Mouse (Mus musculus) right cerebral cortex, adult 2 months (tissue): ENCODE data around the gene Cpeb1.

Experiments used
- DNase-seq, 2 experiments: peaks; one replicate each; pipeline ENCODE4 v3.0.0; 2021 to 2022; ENCODE audit warnings: low spot score in 2 of 2

Cpeb1 gene

DNA sequence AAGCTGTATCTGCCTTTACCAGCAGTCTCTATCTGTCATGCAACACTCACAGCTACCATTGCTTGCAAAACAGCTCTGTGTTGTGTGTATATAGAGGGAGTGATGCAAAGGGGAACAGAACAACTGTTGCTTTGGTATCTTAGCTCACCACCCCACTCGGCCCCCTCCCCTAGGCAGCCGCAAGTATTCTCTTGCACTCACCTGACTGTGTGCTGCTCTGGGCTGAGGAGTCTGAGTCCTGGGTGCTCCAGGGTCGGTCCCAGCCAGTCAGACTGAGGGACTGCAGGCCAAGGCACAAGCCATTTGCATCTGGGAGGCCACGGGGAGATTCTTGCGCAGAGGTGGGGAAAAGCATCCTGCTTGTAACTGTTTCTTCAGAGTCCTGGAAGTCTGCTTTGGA lies 83.5 kb downstream of the Cpeb1 start:
- peak in 1 of 2 experiments; percentile 31 for DNase-seq

DNA sequence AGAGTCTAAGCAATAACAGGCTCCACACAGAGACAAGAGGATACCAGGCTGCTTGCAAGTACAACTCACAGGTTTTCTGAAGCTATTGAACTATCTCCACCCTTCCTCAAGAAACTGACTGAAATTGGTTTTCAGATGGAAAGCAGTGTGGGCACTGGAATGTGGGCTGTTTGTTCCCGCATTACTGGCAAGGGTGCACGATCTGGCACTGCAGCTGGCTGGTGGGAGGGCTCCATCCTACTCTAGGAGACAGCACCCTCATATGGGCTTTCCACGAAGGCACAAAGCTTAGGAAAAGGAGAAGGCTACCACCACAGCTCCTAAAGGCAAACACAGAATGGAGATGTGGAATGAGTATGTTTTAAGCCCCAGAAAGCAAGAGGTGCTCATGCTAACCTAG lies 85.5 kb downstream of the Cpeb1 start:
- peak; percentile 80 to 83 for DNase-seq

DNA sequence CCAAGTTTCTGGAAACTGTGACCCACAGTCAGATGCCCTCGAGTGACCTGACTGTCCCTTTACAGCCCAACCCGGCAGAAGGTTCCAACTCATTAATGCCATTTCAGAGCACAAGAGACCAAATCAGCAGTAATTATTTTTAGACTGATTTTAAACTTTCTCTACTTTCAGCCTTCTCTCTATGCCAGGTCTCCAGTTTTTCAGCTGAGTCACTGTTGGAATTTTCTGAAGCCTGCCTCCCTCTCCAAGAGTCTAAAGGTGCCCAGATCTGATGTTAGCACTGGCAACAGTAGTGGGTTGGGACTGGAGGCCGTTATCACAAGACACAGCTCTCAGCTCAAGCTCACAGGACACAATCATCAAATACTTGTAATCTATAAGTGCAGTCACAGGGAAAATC lies 87.3 kb downstream of the Cpeb1 start:
- DNase-seq, result no peak

DNA sequence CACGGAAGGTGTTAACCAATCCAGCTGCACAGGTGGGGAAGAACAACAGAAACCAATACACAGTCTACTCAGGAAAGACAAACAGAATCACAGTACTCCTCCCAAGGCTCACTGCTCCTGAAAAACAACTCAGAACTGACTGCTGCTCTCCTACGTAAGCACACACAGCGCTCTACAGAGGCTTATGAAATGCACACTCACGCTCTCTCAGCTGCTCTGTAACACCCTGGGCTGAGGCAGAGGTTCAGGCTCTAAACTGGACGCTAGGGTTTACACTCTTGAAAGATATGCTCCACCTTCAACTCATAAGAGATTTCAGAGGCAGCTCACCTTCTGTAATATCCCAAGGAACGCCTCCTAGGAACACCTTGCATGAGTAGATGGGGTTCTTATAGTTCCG lies 98.3 kb downstream of the Cpeb1 start:
- no peak for DNase-seq

DNA sequence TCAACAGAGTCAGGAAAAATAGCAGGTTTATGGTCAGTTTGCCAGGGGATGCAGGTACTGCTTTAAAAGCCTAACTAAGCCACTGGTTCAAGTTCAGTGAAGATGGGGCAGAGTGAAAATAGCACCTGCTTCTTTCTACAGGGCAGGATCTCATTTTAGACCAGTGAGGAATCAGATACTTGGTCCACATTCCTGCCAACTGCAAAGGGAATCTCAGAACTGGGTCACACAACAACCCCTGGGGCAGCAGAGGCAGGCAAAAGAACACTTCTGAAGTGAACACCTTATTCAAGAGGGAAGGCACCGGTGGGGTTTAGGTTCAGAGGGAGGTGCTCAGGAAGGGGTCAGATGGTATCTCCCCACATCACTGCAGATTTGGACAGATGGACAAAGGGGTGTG lies 98.9 kb downstream of the Cpeb1 start:
- DNase-seq, result no peak

DNA sequence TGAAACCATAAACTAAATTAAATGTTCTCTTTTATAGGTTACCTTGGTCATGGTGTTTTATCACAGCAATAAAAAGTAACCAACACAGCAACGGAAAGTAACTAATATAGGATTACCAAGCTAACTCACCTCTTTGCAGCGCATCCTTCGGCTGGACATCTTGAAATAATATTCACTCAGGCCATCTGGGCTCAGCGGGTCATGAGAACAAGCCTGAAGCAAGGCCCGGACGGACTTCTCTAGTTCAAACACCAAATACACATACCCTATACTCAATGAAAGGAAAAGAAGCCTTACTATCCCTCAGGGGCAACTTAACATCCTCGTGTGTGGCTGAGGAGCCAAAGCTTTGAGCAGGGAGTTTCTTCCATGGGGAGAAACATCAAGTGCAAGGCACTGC lies 99.5 kb downstream of the Cpeb1 start:
- DNase-seq, result no peak

DNA sequence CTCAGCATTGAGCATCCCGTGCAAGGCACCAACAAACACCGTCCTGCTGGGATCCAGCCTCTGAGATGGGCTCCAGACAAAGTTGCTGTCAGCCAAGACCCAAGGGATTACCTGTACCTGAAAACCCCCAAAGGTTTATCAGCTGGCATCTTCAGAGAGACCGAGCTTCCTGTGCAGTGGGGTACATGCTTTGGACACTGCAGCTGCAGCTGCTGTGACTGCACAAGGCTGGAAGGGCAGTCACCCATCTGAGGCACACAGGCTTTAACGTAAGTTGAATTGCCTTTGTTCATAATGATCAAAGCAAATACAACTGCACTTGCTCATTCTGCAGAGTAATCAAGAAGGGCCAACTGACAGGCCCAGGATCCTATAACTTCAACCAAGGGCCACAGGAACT lies 103.4 kb downstream of the Cpeb1 start:
- DNase-seq, result no peak

DNA sequence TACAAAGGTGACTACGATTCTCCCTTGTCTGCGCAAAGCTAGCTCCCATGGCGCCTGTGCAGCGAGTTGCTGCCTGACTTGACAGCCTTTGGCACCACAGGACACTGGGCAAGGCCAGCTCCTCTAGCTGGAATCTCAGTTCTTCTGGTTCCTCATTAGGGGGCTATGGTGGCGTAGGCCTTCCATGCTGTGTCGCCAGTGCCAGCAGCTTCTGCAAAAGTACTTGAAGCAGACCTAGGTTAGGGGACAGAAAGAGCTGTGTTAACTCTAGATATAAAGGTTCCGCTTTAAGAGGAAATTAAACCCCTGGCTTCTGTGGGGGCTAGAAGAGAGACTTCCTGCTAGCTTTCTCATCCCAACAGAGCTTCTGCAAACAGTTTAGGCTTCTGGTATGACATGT lies 107.1 kb downstream of the Cpeb1 start:
- DNase-seq, result no peak

DNA sequence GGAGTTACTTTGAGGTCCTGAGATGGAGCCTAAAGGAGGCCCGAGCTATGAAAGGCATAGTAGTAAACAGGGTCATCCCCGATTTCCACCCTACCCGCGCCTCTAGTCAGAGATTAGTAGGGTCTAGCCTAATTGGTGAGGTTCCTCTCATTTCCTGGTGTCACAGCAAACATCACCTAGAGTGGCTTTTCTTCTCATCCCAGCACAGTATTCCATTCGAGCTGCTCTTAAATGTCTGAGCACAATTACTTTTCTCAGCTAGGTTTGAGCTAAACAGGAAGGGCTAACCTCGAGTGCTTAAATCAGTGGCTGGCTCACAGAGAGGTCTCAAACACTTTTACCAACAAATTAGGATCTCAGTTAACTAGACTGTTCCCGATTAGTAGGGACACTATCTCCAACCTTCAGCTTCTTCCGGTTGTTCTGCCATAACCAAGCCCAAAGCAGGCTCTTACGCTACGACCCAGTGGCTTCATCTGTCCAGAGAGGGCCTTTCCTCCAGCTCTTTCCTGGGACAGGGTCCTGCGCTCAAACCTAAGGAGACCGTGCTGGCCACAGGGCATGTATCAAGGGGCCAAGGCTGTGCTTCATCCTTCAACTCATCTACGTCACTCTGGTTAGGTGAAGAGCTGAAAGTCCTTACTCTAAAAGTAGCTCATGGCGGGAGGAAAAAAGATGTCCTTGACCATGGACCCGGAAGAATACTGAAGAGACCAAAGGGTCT lies 109.7 kb downstream of the Cpeb1 start:
- no peak for DNase-seq

DNA sequence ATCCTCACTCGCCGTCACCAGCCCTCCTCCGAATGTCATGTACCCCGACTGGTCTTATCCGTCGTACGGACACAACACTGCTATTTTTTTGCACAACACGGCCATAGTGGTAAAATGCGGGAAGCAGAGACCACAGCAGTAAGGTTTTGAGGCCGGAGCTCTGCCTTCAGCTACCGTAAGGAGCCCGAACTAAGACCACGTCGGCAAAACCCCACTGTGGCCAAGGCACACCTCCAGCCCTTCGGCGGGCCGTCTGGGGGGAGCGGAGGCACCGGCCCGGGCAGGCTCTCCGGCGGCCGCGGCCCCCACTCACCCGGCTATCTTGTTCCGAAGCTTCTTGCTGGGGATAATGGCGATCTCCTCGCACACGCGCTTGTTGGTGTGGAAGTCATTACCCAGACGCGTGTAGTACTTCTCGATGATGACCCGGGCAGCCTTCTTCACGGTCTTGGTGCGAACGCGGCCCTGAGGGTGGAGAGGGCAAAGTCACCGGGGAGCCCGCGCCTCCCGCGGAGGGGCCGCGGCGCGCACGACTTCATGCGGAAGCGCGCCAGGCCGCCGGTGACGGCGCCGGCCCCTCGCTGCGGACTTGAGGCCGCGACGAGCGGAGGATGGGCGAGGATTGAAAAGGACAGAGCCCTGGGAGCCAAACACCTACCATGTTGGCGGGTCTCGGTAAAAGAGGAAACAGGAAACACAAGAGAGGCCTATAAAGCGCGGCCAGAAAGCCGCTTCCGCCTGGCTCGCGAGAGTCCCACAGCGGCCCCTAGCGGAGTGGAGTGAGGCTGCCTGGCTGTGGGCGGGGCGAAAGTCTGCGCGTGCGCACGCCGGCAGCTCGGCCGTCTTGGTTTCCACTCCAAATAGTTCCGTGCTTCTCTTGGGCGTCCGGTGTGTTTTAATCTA lies 110.5 kb downstream of the Cpeb1 start, which contains the start of gene Rps17:
Gene Rps17 (minus strand): TSS at position 711 of the 903 bp plus-strand sequence.
- DNase-seq, result peak; percentile 96 to 98

DNA sequence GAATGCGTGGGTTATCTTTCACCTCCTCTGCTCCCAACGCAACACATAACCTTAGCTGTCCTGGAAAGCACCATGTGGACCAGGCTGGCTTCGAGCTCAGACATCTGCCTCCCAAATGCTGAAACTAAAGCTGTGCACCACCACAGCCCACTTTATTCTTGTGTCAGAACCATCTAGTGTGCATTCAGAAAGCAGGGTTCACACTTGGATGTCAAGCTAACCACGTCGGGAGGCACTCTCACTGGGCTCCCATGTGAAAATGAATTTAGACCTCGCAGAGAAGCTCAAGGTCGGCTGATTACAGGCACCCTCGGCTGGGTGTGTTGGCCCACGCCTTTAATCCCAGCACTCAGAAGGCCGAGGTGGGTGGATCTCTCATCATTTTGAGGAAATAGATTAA lies 111.4 kb downstream of the Cpeb1 start:
- DNase-seq, result peak in 1 of 2 experiments; percentile 20

DNA sequence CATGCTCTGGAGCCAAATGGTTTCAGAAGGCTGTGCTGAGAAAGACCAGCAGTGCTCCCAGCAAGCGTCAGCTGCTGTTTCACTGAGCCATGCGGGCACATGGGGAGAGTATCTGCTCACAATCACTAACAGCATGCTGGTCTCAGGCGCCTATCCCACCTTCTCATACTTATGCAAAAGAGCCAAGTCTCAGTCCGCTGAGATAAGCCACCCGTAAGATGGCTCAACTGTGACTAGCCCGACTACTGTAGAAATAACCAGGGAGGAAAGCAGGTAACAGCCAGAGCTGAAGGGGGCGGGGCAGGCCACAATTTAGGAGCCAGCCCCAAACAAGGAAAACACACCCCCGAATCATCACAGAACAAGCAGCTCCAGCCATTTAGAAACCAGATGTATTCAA lies 111.9 kb downstream of the Cpeb1 start:
- no peak for DNase-seq

DNA sequence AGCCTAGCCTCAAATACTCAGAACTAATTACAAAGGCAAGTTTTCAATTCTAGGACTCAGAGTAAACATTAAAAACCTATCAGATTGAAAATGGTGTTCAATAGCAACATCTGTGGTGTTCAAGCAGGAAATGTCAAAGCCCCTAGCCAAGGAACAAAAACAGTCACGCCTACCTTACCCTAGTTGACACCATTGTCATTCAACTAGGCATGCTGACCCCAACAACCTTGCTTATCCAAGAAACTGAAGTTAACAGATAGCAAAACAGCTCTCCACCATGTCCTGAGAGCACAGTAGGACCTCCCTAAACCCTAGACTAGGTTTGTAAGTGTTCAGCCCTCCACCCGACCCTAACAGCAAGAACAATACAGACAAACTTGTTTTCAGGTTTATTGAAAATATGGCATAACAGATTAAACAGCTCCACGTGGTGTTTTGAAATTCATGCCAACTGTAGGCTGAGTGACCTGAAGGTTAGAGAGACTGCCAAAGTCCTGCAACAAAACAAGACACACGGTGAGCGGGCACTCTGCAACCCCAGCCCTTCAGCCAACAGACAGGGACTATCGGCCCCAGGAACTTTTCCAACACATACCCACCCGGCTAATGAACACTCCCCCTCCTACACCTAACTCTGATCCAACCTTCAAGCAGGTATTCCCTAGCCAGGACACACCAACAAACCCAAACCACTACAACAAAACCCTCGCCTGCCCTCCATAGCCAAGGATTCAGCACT lies 112.7 kb downstream of the Cpeb1 start:
- DNase-seq, result no peak

DNA sequence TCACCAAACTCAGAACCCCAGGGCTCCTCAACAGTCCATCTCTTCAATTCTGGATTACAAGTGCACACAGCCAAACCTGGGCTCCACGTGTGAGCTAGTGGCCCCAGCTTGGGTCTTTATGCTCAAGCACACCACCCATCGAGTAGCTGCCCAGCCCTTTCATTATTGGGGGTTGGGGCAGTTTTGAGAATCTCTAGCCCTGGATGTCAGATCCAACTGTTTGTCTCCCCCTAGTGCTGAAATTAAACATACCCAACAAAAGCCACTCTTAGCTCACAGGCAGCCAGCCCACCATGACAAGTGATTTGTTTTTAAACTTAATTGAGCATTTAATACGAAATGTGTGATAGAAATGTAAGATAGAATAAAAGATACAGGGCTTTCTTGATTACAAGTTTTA lies 113.7 kb downstream of the Cpeb1 start:
- no peak for DNase-seq

DNA sequence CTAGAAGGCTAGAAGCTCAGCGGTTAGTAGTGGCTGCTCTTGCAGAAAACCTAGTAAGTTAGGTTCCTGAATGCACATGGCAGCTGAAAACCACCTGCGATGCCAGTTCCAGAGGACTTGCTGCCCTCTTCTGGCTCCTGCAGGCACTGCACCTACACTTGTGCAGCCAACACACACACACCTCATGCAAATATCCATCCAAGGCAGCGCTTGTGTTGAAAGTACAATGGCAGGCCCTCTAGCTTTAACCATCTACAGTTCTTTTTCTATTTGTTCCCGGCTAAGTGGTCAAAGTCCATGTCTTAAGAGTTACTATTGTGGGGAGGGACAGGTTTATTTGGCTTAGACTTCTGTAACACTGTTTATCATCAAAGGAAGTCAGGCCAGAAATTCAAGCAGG lies 115.5 kb downstream of the Cpeb1 start:
- DNase-seq, result peak; percentile 46 to 57

DNA sequence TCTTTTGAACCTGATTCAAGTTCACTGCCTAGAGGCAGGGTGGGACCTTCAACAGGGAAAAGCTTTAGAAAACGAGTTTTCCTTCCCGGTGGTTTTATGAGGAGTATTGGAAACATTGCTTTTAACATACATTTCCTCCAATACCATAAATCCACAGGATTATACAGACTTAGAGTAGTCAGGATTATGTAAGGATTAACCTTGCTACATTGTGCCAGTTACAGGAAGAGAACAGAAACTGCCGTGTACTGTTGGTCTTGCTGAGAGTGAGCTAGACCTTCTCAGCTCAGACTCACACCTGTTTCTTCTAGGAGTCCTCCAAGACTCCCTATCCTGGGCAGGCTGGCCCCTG lies 116.8 kb downstream of the Cpeb1 start:
- no peak for DNase-seq

DNA sequence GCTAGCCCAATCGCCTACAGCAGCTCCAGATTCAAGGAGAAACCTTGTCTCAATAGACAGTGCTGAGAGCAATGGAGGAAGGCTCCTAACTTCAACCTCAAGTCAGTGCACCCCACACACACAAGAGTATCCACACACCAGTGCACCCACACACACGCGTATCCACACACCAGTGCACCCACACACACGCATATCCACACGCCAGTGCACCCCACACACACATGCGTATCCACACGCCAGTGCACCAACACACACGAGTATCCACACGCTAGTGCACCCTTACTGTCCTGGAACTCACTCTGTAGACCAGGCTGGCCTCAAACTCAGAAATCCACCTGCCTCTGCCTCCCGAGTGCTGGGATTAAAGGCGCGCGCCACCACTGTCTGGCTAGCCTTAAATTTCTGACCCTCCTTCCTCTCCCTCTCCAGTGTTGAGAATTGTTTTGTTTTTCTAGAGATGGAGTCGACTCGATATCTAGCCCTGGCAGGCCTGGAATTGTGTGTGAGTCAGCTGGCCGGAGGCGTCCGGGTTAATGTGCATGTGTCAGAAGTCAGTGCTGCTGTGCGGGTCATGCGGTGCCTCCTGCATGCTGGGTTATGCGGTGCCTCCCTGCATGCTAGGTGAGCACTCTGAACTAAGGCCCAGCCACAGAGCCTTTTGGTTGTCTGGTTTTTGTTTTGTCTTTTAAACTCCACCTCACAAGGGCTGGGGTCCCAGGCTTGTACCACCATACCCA lies 117.3 kb downstream of the Cpeb1 start:
- no peak for DNase-seq

DNA sequence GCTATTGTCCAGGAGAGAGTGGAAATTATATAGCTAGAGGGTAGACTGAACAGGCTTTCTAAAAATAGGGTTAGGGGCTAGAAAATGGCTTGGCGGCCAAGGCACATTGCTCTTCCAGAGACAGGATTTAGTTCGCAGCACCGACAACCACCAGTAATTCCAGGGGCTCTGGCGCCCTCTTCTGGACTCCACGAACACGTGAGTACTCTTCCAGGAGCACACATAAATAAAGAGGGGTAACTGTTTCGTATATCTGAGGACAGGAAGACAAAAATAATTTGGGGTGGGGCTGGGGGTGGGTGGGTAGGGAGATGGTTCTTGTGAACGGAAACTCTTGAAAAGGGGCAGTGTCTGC lies 118.9 kb downstream of the Cpeb1 start:
- peak in 1 of 2 experiments; percentile 41 for DNase-seq

DNA sequence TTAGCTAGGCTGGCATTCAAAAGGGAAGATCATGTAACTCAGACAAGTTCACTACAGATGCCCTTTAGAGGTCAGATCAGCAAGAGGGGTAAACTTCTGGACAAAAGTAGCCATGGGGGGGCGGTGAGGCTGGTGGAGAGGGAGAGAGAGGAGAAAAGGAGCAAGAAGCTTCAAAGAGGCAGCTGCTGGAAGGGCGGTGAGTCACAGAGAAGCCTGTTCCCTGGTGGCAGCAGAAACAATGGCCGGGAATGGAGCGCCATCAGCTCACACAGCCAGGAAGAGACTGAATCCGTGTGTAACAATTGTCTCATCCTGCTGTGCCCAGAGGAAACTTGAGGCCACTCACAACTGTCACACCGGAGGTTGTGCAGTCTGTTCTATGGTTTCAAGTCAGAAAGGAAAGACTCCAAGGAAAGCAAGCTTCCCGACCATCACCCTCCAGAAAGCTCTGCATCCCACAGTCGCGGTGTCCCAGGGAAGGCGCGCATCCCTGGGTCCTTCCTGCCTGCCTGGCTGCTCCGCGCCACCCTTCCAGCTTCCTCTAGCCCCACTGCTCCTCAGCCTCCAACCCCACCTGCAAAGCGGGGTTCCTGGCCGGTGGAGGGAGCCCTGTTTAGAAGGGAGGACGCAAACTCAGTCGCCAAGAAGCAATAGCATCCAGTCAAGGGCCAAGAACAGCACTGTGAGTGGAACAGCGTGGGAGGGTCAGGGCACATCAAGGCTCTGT lies 119.4 kb downstream of the Cpeb1 start:
- DNase-seq, result no peak

DNA sequence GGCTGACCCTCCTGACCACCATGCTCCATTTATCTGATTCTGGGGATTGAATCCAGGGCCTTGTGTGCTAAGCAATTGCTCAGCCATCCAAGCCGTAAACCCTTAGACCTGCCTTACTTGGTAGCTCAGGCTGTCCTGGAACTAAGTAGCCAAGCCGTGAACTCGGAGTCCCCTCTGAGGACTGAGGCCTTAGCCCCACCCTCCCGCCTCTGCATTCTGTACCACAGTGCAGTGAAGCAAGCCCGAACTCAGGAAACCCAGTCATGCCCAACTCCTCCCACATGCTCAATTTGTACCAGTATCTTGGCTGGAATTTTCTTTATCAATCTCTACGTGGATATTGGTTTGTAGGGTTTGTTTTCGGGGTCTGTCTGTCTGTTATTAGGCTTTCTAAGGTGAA lies 123.4 kb downstream of the Cpeb1 start:
- no peak for DNase-seq

DNA sequence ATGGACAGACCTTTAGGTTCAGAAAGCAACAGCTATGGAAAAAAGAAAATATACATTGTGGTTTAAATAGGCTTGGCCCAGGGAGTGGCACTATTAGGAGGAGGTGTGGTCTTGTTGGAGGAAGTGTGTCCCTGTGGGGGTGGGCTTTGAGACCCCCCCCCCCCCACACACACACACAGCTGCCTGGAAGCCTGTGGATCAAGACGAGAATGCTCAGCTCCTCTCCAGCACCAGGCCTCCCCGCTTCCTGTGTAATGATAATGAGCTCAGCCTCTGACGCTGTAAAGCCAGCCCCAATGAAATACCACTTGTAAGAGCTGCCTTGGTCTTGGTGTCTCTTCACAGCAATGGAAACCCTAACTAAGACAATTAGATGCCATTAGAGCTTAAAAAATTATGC lies 124.5 kb downstream of the Cpeb1 start:
- no peak for DNase-seq
